In the genomic region with DNA sequence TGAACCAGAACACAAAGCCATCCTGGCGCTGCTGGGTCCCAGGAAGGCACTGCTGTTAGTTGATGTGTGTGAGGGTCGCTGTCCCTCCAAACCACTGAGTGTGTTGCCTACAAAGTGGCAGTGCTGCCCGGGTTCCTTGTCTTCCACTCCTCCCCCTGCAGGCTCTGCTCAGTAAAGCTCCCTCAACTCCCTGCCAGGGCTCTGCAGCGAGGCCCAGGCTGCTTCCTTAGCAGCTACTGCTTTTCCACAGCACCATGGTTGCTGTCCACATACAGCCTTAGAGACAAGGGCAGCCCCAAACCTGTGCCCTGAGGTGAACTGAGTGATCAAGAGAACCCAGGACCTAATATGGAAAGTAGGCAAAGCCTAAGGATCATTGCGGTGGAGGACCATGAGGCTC, we compare ENCODE assay signal across 26 mouse cellular contexts. TPM values are rescaled to one million over a fixed set of nuclear protein-coding genes. Genes with fewer than 3 reads are reported as not detected.
A peak's percentile ranks its signal among the peaks of the same experiment; 100 is the strongest.
DNase-seq lines count a peak whose midpoint lies in the region; ATAC-seq and TF ChIP-seq lines count a peak whose summit lies in the region.
"Had no signal": no experiment of that assay in that cellular context is flagged by ENCODE, and none has a peak within 500 bp of the region (broad histone marks: within the 10 kb centered on the region; RNA-seq: fewer than 3 reads in every experiment).

No protein-coding gene starts in this region.

- H3K9me3 ChIP-seq in forebrain, embryonic 12.5 days, result 0 out of 2 replicates have a peak, but pooled peaks cover 4% of the 10 kb centered on the region
- no peaks in the 10 kb centered on the region for H3K9me3 ChIP-seq in forebrain, embryonic 14.5 days (replicated peaks; ENCODE audit: control insufficient read depth, low read length)
- no peaks in the 10 kb centered on the region for H3K9me3 ChIP-seq in hindbrain, embryonic 12.5 days (replicated peaks)
- no peaks in the 10 kb centered on the region for H3K9me3 ChIP-seq in hindbrain, embryonic 16.5 days (ENCODE audit: control insufficient read depth, low read length)
- H3K9me3 ChIP-seq in midbrain, embryonic 10.5 days (replicated peaks), result no peaks in the 10 kb centered on the region
- no peaks in the 10 kb centered on the region for H3K9me3 ChIP-seq in midbrain, postnatal 0 days (ENCODE audit: low read length)
- H3K9me3 ChIP-seq: heart, embryonic 10.5 days had no signal

- no peak for ATAC-seq in forebrain, embryonic 12.5 days (ENCODE audit: low FRiP score)
- no peak for ATAC-seq in forebrain, embryonic 14.5 days
- no peak for ATAC-seq in hindbrain, embryonic 12.5 days (ENCODE audit: low FRiP score)
- ATAC-seq in hindbrain, embryonic 16.5 days, result no peak
- no peak for ATAC-seq in midbrain, postnatal 0 days (ENCODE audit: low FRiP score)
- ATAC-seq: CD4-positive, CD25-positive, alpha-beta regulatory T cell, adult 4 months; liver, postnatal 0 days; lung, postnatal 0 days; Patski had no signal

- DNase-seq in forebrain, embryonic 14.5 days (ENCODE audit: low spot score), result no peak
- no peak for DNase-seq in midbrain, embryonic 10.5 days (ENCODE audit: low spot score)
- DNase-seq in midbrain, postnatal 0 days (ENCODE audit: low spot score), result no peak
- DNase-seq in frontal cortex, postnatal 25 days (ENCODE audit: low spot score in 2 of 2), result no peak
- DNase-seq: cerebellum, adult 11 months; cerebellum, adult 9-11 months; heart, postnatal 4 days; kidney, adult 9 months; kidney, postnatal 25 days; liver, postnatal 0 days; midbrain, embryonic 14.5 days; right cerebral cortex, postnatal 14 days had no signal

- 75% methylated on average over 5 of the region's 5 CpGs for WGBS in forebrain, embryonic 12.5 days
- 74% methylated on average over 5 of the region's 5 CpGs for WGBS in forebrain, embryonic 14.5 days
- WGBS in hindbrain, embryonic 12.5 days, result 69% methylated on average over 5 of the region's 5 CpGs
- 71% methylated on average over 5 of the region's 5 CpGs for WGBS in hindbrain, embryonic 16.5 days
- WGBS in midbrain, embryonic 10.5 days, result 81% methylated on average over 5 of the region's 5 CpGs
- WGBS in midbrain, postnatal 0 days, result 73% methylated on average over 5 of the region's 5 CpGs

- no peaks in the 10 kb centered on the region for H3K4me1 ChIP-seq in forebrain, embryonic 12.5 days
- no peaks in the 10 kb centered on the region for H3K4me1 ChIP-seq in forebrain, embryonic 14.5 days (ENCODE audit: control insufficient read depth, insufficient read depth, low read length)
- H3K4me1 ChIP-seq in hindbrain, embryonic 12.5 days, result peaks cover 6% of the 10 kb centered on the region; the same call in 1 of the 2 replicates
- peaks cover 6% of the 10 kb centered on the region; the same call in 1 of the 2 replicates for H3K4me1 ChIP-seq in hindbrain, embryonic 16.5 days (ENCODE audit: control insufficient read depth, insufficient read depth, low read depth, low read length)
- H3K4me1 ChIP-seq in midbrain, embryonic 10.5 days, result peaks cover 7% of the 10 kb centered on the region
- peaks cover 4% of the 10 kb centered on the region; the same call in 1 of the 2 replicates for H3K4me1 ChIP-seq in midbrain, postnatal 0 days (ENCODE audit: insufficient read depth, low read length)

- H3K27me3 ChIP-seq in forebrain, embryonic 12.5 days, result peaks cover 37% of the 10 kb centered on the region
- peaks cover 25% of the 10 kb centered on the region for H3K27me3 ChIP-seq in forebrain, embryonic 14.5 days (replicated peaks; ENCODE audit: control insufficient read depth, insufficient read depth, low read length)
- H3K27me3 ChIP-seq in hindbrain, embryonic 12.5 days, result peaks cover 39% of the 10 kb centered on the region
- H3K27me3 ChIP-seq in hindbrain, embryonic 16.5 days (replicated peaks; ENCODE audit: control insufficient read depth, insufficient read depth, low read length), result peaks cover 14% of the 10 kb centered on the region
- H3K27me3 ChIP-seq in midbrain, embryonic 10.5 days (ENCODE audit: low read depth, poor library complexity, severe bottlenecking), result peaks cover 38% of the 10 kb centered on the region
- peaks cover 15% of the 10 kb centered on the region for H3K27me3 ChIP-seq in midbrain, postnatal 0 days (ENCODE audit: insufficient read depth, low read length)
- H3K27me3 ChIP-seq in myocyte (ENCODE audit: control insufficient read depth, insufficient read depth, insufficient read length), result peaks cover 10% of the 10 kb centered on the region

- no peaks in the 10 kb centered on the region for H3K79me2 ChIP-seq in myocyte (ENCODE audit: control insufficient read depth, insufficient read depth)

- TF ChIP-seq POLR2A in myocyte (IDR thresholded peaks at IDR 0.05; ENCODE audit: insufficient read length, low read depth), result no peak

- H3K4me3 ChIP-seq in forebrain, embryonic 12.5 days (replicated peaks), result no peak overlapping the region
- no peak overlapping the region for H3K4me3 ChIP-seq in forebrain, embryonic 14.5 days (ENCODE audit: low read depth, low read length)
- H3K4me3 ChIP-seq in hindbrain, embryonic 12.5 days, result no peak overlapping the region
- no peak overlapping the region for H3K4me3 ChIP-seq in hindbrain, embryonic 16.5 days (ENCODE audit: low read length)
- no peak overlapping the region for H3K4me3 ChIP-seq in midbrain, embryonic 10.5 days
- H3K4me3 ChIP-seq in midbrain, postnatal 0 days (ENCODE audit: low read depth, low read length), result no peak overlapping the region
- no peak overlapping the region for H3K4me3 ChIP-seq in myocyte
- H3K4me3 ChIP-seq: heart, embryonic 10.5 days; limb, embryonic 12.5 days; megakaryocyte, embryonic 14.5 days had no signal

- H3K4me2 ChIP-seq in forebrain, embryonic 12.5 days, result no peak overlapping the region
- H3K4me2 ChIP-seq in forebrain, embryonic 14.5 days (ENCODE audit: low read length), result no peak overlapping the region
- H3K4me2 ChIP-seq in hindbrain, embryonic 12.5 days (replicated peaks), result no peak overlapping the region
- no peak overlapping the region for H3K4me2 ChIP-seq in hindbrain, embryonic 16.5 days (ENCODE audit: low read length)
- no peak overlapping the region for H3K4me2 ChIP-seq in midbrain, postnatal 0 days (ENCODE audit: low read depth, low read length, poor library complexity, severe bottlenecking)
- H3K4me2 ChIP-seq in myocyte (ENCODE audit: low read depth), result peak overlapping the region; percentile 4
- H3K4me2 ChIP-seq: limb, embryonic 12.5 days; liver, embryonic 11.5 days had no signal

- no peak overlapping the region for H3K9ac ChIP-seq in forebrain, embryonic 12.5 days
- H3K9ac ChIP-seq in forebrain, embryonic 14.5 days (ENCODE audit: low read length), result no peak overlapping the region
- no peak overlapping the region; the same call in 1 of the 2 replicates for H3K9ac ChIP-seq in hindbrain, embryonic 12.5 days
- H3K9ac ChIP-seq in hindbrain, embryonic 16.5 days (ENCODE audit: low read depth, low read length), result no peak overlapping the region
- H3K9ac ChIP-seq in midbrain, postnatal 0 days (replicated peaks; ENCODE audit: low read length, poor library complexity, severe bottlenecking), result no peak overlapping the region
- H3K9ac ChIP-seq: limb, embryonic 12.5 days; liver, postnatal 0 days had no signal

- H3K36me3 ChIP-seq in forebrain, embryonic 12.5 days (replicated peaks), result peaks cover 51% of the 10 kb centered on the region
- peaks cover 45% of the 10 kb centered on the region for H3K36me3 ChIP-seq in forebrain, embryonic 14.5 days (ENCODE audit: control insufficient read depth, insufficient read depth, low read length)
- H3K36me3 ChIP-seq in hindbrain, embryonic 12.5 days, result peaks cover 52% of the 10 kb centered on the region
- peaks cover 31% of the 10 kb centered on the region for H3K36me3 ChIP-seq in hindbrain, embryonic 16.5 days (ENCODE audit: control insufficient read depth, insufficient read depth, low read length)
- peaks cover 49% of the 10 kb centered on the region for H3K36me3 ChIP-seq in midbrain, embryonic 10.5 days
- H3K36me3 ChIP-seq in midbrain, postnatal 0 days (ENCODE audit: insufficient read depth, low read length), result peaks cover 48% of the 10 kb centered on the region
- H3K36me3 ChIP-seq in myocyte (ENCODE audit: control insufficient read depth, insufficient read depth), result peaks cover 5% of the 10 kb centered on the region

- no peak overlapping the region for H3ac ChIP-seq in myocyte (ENCODE audit: control insufficient read depth, insufficient read length)

- 0 out of 2 replicates have a peak overlapping the region, but pooled peaks have one; percentile 25 for H3K27ac ChIP-seq in forebrain, embryonic 12.5 days
- H3K27ac ChIP-seq in forebrain, embryonic 14.5 days (ENCODE audit: low read depth, low read length), result no peak overlapping the region
- 0 out of 2 replicates have a peak overlapping the region, but pooled peaks have one; percentile 26 for H3K27ac ChIP-seq in hindbrain, embryonic 12.5 days
- H3K27ac ChIP-seq in hindbrain, embryonic 16.5 days (ENCODE audit: low read depth, low read length), result no peak overlapping the region
- H3K27ac ChIP-seq in midbrain, embryonic 10.5 days (replicated peaks), result peak overlapping the region; percentile 50; the same call in 1 of the 2 replicates
- no peak overlapping the region for H3K27ac ChIP-seq in midbrain, postnatal 0 days (ENCODE audit: low read depth, low read length)
- H3K27ac ChIP-seq: heart, embryonic 10.5 days; limb, embryonic 12.5 days had no signal

- no peak for TF ChIP-seq CTCF in midbrain, postnatal 0 days (IDR thresholded peaks at IDR 0.05)

RNA-seq across cellular contexts. Expression of a gene that starts 6.6 kb away (rescaled TPM):
- 0.19 and 0.46 TPM in 2 replicates for polyA plus RNA-seq in forebrain, embryonic 12.5 days (2016; fragmentation: Nextera tagmentation; extraction: Ambion mirVana)
- polyA plus RNA-seq in forebrain, embryonic 14.5 days (2014; fragmentation: Nextera tagmentation; extraction: Ambion mirVana), result 0.09 and 0.11 TPM in 2 replicates
- polyA plus RNA-seq in hindbrain, embryonic 12.5 days (2016; fragmentation: Nextera tagmentation; extraction: Ambion mirVana), result 0.53 and 0.56 TPM in 2 replicates
- 0.25 and 1.1 TPM in 2 replicates for polyA plus RNA-seq in hindbrain, embryonic 16.5 days (2015; fragmentation: Nextera tagmentation; extraction: Ambion mirVana)
- 0.09 and 0.12 TPM in 2 replicates for polyA plus RNA-seq in midbrain, embryonic 10.5 days (2016; fragmentation: Nextera tagmentation; extraction: Ambion mirVana)
- 0.47 TPM in 1 of 2 replicates, not detected in the other for total RNA-seq in midbrain, postnatal 0 days (2014; rRNA removed)
- polyA plus RNA-seq in midbrain, postnatal 0 days (2015; fragmentation: Nextera tagmentation; extraction: Ambion mirVana), result 0.36 and 0.54 TPM in 2 replicates
- 1.5 TPM for polyA plus RNA-seq in myocyte (2012; fragmentation: generic; extraction: Trizol)
- total RNA-seq: common myeloid progenitor, adult 5-6 weeks; heart, postnatal 4 days had no signal
- polyA plus RNA-seq: CD4-positive, CD25-positive, alpha-beta regulatory T cell, adult 4 months; forebrain, embryonic 11.5 days; limb, embryonic 12.5 days; liver, postnatal 0 days; lung, postnatal 0 days had no signal

RNA-seq across cellular contexts. Expression of a gene that starts 13.3 kb away (rescaled TPM):
- 84.8 and 86.5 TPM in 2 replicates for polyA plus RNA-seq in forebrain, embryonic 12.5 days (2016; fragmentation: Nextera tagmentation; extraction: Ambion mirVana)
- 53.2 and 60.4 TPM in 2 replicates for polyA plus RNA-seq in forebrain, embryonic 14.5 days (2014; fragmentation: Nextera tagmentation; extraction: Ambion mirVana)
- polyA plus RNA-seq in hindbrain, embryonic 12.5 days (2016; fragmentation: Nextera tagmentation; extraction: Ambion mirVana), result 85.2 and 88.0 TPM in 2 replicates
- 61.8 and 62.4 TPM in 2 replicates for polyA plus RNA-seq in hindbrain, embryonic 16.5 days (2015; fragmentation: Nextera tagmentation; extraction: Ambion mirVana)
- polyA plus RNA-seq in midbrain, embryonic 10.5 days (2016; fragmentation: Nextera tagmentation; extraction: Ambion mirVana), result 96.1 and 106 TPM in 2 replicates
- total RNA-seq in midbrain, postnatal 0 days (2014; rRNA removed), result 17.7 and 27.3 TPM in 2 replicates
- 47.9 and 50.9 TPM in 2 replicates for polyA plus RNA-seq in midbrain, postnatal 0 days (2015; fragmentation: Nextera tagmentation; extraction: Ambion mirVana)
- polyA plus RNA-seq in myocyte (2012; fragmentation: generic; extraction: Trizol), result 83.0 TPM

RNA-seq across cellular contexts. Expression of a gene that starts 19.7 kb away (rescaled TPM):
- polyA plus RNA-seq in forebrain, embryonic 12.5 days (2016; fragmentation: Nextera tagmentation; extraction: Ambion mirVana), result 73.3 and 78.8 TPM in 2 replicates
- polyA plus RNA-seq in forebrain, embryonic 14.5 days (2014; fragmentation: Nextera tagmentation; extraction: Ambion mirVana), result 107 and 114 TPM in 2 replicates
- polyA plus RNA-seq in hindbrain, embryonic 12.5 days (2016; fragmentation: Nextera tagmentation; extraction: Ambion mirVana), result 82.8 and 89.1 TPM in 2 replicates
- 122 and 127 TPM in 2 replicates for polyA plus RNA-seq in hindbrain, embryonic 16.5 days (2015; fragmentation: Nextera tagmentation; extraction: Ambion mirVana)
- 57.6 and 71.6 TPM in 2 replicates for polyA plus RNA-seq in midbrain, embryonic 10.5 days (2016; fragmentation: Nextera tagmentation; extraction: Ambion mirVana)
- total RNA-seq in midbrain, postnatal 0 days (2014; rRNA removed), result 81.0 and 101 TPM in 2 replicates
- 144 and 149 TPM in 2 replicates for polyA plus RNA-seq in midbrain, postnatal 0 days (2015; fragmentation: Nextera tagmentation; extraction: Ambion mirVana)
- 55.0 TPM for polyA plus RNA-seq in myocyte (2012; fragmentation: generic; extraction: Trizol)

RNA-seq across cellular contexts. Expression of a gene that starts 47.8 kb away (rescaled TPM):
- polyA plus RNA-seq in forebrain, embryonic 12.5 days (2016; fragmentation: Nextera tagmentation; extraction: Ambion mirVana), result 10.3 and 14.3 TPM in 2 replicates
- 7.3 and 8.7 TPM in 2 replicates for polyA plus RNA-seq in forebrain, embryonic 14.5 days (2014; fragmentation: Nextera tagmentation; extraction: Ambion mirVana)
- 27.2 and 28.2 TPM in 2 replicates for polyA plus RNA-seq in hindbrain, embryonic 12.5 days (2016; fragmentation: Nextera tagmentation; extraction: Ambion mirVana)
- polyA plus RNA-seq in hindbrain, embryonic 16.5 days (2015; fragmentation: Nextera tagmentation; extraction: Ambion mirVana), result 13.2 and 16.2 TPM in 2 replicates
- polyA plus RNA-seq in midbrain, embryonic 10.5 days (2016; fragmentation: Nextera tagmentation; extraction: Ambion mirVana), result 7.1 and 8.4 TPM in 2 replicates
- total RNA-seq in midbrain, postnatal 0 days (2014; rRNA removed), result 24.1 and 37.5 TPM in 2 replicates
- polyA plus RNA-seq in midbrain, postnatal 0 days (2015; fragmentation: Nextera tagmentation; extraction: Ambion mirVana), result 9.6 and 12.1 TPM in 2 replicates
- 0.08 TPM for polyA plus RNA-seq in myocyte (2012; fragmentation: generic; extraction: Trizol)
- total RNA-seq: common myeloid progenitor, adult 5-6 weeks; gastrocnemius, postnatal 36 days had no signal
- polyA plus RNA-seq: CD4-positive, CD25-positive, alpha-beta regulatory T cell, adult 4 months had no signal

RNA-seq across cellular contexts. Expression of a gene that starts 49.5 kb away (rescaled TPM):
- 0.61 and 0.65 TPM in 2 replicates for polyA plus RNA-seq in forebrain, embryonic 12.5 days (2016; fragmentation: Nextera tagmentation; extraction: Ambion mirVana)
- polyA plus RNA-seq in forebrain, embryonic 14.5 days (2014; fragmentation: Nextera tagmentation; extraction: Ambion mirVana), result 0.11 and 0.17 TPM in 2 replicates
- 1.0 and 1.3 TPM in 2 replicates for polyA plus RNA-seq in hindbrain, embryonic 12.5 days (2016; fragmentation: Nextera tagmentation; extraction: Ambion mirVana)
- polyA plus RNA-seq in hindbrain, embryonic 16.5 days (2015; fragmentation: Nextera tagmentation; extraction: Ambion mirVana), result 1.1 and 1.2 TPM in 2 replicates
- 0.32 and 0.57 TPM in 2 replicates for polyA plus RNA-seq in midbrain, embryonic 10.5 days (2016; fragmentation: Nextera tagmentation; extraction: Ambion mirVana)
- 3.3 and 4.9 TPM in 2 replicates for total RNA-seq in midbrain, postnatal 0 days (2014; rRNA removed)
- polyA plus RNA-seq in midbrain, postnatal 0 days (2015; fragmentation: Nextera tagmentation; extraction: Ambion mirVana), result 1.9 and 2.3 TPM in 2 replicates
- 0.14 TPM for polyA plus RNA-seq in myocyte (2012; fragmentation: generic; extraction: Trizol)
- polyA plus RNA-seq: CD4-positive, CD25-positive, alpha-beta regulatory T cell, adult 4 months had no signal

Comparison
In these comparisons a context has a peak if more than half of its experiments do, and no peak if none do; other contexts are left out.
1. H3K27ac ChIP-seq: peak in forebrain, embryonic 12.5 days (single experiment), hindbrain, embryonic 12.5 days (single experiment) and midbrain, embryonic 10.5 days (single experiment); none in forebrain, embryonic 14.5 days (single experiment), hindbrain, embryonic 16.5 days (single experiment) and midbrain, postnatal 0 days (single experiment).